Mouse (Mus musculus) layer of hippocampus, postnatal 25 days (tissue): ENCODE results near the gene Srsf9. TPM values are rescaled to one million over a fixed set of nuclear protein-coding genes. Genes with fewer than 3 reads are reported as not detected.
A peak's percentile ranks its signal among the peaks of the same experiment; 100 is the strongest.

ENCODE experiments used
- DNase-seq, 2 experiments: peaks; one replicate each; pipeline ENCODE4 v3.0.0; 2022; ENCODE audit warnings: mixed read lengths in 2 of 2, low spot score in 1 of 2; ENCODE audit errors: extremely low spot score in 1 of 2
- total RNA-seq, 2 experiments: library from RNA; stranded (reverse); gene quantifications; 2 replicates each; pipeline ENCODE4 v1.2.3; 2021

Srsf9 gene
- total RNA-seq, 2 experiments from 2014 or later = 79.8 to 90.6 TPM

DNA sequence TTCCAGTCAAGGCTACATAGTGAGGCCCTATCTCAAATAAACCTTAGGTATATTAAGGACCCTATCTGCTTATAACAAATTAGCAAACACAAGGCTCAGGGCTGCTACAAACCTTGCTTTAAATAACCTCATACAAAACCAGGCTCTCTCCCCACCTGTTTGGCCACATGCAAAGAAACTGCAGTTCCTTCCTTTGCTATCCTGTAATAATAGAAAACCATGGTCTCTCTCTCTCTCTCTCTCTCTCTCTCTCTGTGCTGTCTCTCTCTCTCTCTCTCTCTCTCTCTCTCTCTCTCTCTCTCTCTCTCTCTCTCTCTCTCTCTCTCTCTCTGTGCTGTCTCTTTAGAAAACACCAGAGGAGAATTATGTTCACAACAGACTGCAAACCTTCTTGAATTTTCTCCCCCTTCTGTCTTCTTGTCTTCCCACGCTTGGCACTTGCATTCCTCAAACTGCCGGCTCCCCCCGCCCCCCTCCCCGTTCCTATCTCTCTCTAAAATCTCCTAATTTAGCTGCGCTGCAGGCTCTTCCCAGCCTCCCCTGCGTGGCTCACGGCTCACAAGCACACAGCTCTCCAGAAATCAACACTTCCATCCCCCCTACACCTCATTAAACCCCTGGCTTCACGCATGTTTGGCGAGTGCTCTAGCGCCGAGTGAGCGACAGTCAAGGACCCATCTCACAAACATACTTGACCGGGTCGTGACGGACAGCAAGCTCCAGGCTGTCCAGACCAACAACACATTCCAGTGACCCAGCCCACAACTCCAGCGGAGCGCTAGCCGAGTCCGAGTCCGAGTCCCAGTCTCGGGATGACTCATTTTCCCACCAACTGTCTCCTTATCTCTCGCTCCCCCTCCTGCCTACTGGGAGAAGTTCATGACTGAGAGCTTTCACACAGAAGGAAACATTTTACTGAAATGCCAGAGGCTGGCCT is 7.7 kb upstream of the Srsf9 start:
- DNase-seq = peak; percentile 31 to 50

DNA sequence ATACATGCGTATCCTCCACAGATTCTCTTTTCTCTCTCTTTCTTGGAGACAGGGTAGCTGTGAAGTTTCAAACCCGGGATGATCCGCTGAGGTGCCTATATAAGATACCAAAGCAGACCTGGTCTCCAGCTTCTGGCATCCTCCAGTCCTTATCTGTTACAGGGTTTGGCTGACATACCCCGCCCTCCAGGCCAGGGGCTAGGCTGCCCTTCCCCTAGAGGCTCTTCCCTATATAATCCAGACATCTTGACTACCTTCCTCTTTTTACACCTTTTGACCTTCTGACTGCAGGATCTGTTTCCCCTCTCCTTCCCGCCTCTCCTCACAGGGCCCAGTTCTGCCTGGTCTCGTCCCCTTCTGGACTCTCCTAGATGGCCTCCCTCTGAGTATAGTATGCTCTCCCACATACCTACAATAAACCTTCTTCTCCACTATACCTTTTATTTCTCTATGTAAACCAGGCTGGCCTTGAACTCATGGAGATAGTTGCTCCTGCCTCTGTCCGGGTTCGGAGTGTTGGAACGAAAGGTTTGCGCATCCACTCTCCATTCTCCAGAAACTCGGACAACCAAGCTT is 633 bp upstream of the Srsf9 start:
- DNase-seq = no peak

DNA sequence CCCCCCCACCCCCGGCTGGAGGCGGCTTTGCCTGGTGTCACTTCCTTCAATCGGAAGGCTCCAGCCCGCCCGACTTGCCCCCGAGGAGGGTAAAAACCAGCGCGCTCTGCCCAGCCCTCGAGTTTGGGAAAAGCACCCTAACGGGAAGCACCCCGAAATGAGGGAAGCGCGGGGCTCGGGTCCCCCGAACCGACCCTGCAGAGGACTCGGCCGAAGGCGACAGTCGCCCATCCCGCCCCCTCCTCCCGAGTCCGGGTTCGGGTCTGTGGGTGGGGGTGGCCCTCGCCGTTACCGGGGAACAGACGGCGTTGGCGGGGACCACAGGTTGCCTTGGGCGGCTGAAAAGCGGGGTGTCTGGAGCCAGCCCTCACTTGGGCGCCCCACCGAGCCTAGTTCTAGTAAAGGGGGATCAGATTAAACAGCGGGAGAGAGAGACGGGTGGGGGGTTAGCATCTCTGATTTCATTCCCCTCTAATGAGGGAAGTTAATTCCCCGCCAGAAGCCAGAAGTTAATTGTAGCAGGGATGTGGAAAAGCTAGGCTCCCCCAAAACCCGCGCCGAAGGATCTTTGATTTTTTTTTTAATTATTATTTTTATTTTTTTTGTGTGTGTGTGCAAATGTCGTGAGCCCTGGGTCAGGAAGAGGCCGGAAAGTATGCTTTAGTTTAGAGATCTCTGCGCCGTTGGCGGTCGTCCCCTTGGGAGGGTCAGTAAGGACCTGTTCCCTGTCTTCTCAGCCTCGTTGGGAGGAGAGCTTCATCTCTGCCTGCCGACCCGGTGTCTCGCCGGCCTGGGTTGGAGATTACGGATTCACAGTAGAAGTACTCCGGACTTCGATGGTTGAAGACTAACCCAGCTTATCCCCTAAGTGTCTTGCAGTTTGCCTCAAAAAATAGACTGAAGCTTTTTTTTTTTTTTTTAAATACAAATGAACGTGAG is 902 bp downstream of the Srsf9 start:
- DNase-seq = peak; percentile 31 to 41

DNA sequence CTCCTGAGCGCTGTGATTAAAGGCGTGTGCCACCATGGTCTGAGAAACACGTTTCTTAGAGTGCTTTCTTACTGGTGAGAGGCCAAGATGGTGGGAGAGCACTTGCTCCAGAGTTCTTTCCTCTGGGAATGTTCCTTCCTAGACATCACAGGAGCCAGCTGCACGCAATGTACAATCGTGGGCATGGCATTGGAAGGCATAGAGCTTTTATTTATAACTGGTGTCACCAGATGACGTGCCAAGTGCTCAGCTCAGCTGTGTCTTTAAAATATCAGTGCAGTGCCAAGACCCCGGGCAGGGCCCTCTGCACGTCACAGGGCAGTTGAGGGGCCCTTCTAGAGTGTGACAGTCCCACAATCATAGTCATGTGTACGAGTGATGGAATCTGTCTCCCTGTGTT is 4.0 kb downstream of the Srsf9 start:
- no peak for DNase-seq

DNA sequence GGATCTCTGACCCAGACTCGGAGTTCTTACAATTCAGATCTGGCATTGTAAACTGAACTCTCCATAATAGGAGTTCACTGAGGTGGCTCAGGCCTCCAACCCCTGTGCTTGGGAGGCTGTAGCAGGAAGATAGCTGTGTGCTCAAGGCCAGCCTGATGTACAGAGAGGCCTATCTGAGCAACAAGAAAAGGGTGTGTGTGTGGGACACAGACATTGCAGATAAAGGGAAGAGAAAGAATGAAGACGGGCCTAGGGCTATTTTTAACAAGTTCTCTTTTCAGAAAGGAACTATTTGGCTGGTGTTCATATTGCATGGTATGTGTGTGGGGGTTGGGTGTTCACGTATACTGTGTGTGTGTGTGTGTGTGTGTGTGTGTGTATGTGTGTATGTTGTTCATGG is 6.6 kb downstream of the Srsf9 start:
- DNase-seq = no peak

DNA sequence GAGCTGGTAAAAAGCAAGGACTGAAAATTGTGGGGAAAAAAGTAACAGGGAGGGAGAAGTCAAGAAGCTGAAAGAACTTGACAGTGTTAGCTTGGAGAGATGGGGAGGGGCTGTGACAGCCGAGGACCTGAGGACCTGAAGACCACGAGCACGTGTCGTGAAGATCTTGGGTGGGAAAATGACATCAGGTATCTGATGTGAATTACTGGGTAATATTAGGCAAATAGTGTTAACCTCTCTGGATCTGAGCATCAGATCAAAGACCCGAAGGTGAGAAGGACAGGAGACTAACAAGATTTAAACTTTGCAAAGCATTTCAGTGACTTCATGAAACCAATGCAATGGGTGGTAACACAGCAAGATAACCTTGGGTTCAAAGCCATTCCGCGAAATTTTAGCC is 13.0 kb downstream of the Srsf9 start:
- DNase-seq = no peak

DNA sequence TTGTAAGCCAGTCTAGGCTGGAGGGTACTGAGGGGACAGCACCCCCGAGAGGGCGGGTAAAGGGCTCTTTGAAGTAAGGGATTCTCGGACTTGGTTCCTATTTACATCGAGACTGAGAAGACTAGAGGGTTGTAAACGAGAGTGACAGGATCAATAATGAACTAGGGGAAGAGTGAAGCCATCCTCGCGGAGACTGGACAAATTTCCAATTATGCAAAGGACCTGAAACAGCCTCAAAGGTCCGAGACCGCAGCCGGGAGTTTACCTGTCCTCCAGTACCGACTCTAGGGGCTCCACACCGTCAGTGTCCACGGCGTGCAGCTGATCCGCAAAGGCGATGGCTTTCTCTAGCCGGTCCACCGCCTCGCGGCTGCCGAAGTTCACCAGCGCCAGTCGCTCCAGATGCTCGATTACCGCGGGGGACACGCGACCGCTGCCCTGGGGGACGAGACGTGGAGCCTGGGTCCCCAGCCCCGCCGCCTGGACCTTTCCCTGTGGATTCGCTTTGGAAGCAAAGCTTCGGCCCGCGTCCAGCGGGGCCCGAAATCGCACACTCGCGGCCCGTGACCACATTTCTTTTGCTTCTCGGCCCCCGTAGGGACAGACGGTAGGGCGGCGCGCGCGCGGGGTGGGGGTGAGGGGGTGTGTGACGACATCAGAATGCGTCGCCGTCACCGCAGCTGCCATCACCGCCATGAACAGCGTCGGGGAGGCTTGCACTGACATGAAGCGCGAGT is 13.8 kb downstream of the Srsf9 start, which contains the start of the genes Gatc and Triap1:
Gene Gatc (minus strand): TSS at position 602 of the 737 bp plus-strand sequence.
Gene Triap1 (plus strand): TSS at position 649 of the 737 bp plus-strand sequence.
- DNase-seq = peak; percentile 92 to 95

DNA sequence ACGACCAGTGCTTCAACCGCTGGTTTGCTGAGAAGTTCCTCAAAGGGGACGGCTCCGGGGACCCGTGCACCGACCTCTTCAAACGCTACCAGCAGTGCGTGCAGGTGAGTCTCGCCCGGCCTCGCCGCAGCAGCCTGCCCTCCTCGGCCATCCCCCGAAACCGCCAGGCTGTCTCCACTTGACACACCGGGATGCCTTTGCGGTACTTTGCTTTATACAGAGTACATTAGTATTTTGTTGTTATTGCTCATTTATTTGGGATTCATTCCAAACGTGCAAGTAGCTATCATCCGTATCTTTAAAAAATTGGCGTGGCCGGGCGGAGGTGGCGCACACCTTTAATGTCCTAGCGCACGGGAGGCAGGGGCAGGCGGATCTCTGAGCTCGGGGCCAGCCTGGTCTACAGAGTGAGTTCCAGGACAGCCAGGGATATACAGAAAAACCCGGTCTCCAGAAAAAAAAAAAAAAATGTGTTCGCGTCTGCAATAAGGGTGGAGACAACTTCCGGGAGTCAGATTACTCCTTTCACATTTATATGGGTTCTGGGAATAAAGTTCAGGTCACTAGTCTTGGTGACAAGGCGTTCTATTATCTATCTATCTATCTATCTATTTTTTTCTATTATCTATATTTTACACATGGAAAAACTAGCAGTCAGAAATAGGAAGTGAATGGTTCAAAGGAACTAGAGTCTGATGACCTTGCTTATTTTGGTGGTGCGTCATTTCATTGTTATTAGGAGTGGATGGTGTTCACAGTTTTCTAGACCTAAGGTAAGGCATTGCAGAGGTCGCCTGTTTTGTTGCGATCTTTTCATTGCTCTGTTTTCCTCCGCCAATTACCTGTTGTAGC is 14.6 kb downstream of the Srsf9 start:
- DNase-seq = no peak

DNA sequence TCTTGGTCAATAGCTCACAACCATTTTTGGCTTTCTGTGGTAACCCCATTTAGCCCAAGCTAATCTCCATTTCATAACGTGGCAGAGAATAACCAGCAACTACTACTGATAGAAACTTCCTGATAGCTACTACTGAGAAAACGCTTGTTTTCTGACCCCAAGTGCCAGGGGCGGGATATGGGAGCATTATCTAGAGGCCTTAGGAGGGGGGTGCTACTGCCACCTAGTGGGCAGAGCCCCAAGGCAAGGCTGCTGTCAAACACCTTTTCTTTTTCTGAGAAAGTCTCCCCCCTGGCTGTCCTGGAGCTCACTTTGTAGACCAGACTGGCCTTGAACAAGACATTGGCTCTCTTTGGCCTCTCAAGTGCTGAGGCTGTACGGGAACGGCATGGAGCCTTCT is 20.6 kb downstream of the Srsf9 start:
- DNase-seq = peak; percentile 67 to 83

DNA sequence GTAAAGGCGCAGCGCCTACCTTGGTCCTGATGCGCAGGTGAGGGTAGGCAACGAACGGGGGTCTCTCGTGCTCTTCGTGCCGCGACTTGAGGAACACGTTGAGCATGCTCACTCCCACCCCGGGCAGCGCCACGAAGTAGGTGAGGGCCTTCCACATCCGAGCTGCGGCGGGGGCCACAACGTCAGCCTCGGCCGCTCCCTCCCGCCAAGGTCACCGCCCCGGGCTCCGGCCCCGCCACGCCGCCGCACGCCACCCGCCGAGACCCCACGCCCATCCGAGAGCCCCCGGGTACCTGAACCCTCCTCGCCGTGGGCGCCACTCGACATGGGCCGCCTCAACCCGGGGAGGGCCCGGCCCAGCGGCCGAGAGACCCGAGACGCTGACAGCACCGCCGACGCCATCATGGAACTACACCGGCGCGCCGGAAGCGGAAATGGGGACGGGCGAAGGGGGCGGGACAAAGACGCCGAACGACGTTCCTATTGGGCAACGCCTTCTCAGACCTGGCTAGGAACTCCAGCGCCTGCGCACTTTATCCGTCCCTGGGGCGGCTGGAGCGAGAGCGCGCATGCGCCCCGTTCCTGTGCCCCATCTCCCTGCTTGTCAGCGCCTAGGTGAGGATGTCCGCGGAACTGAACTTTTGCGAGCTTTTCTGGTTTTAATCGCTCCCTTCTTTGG is 21.7 kb downstream of the Srsf9 start, which contains the start of gene Cox6a1:
Gene Cox6a1 (minus strand): TSS at position 436 of the 679 bp plus-strand sequence.
- peak; percentile 95 to 98 for DNase-seq

DNA sequence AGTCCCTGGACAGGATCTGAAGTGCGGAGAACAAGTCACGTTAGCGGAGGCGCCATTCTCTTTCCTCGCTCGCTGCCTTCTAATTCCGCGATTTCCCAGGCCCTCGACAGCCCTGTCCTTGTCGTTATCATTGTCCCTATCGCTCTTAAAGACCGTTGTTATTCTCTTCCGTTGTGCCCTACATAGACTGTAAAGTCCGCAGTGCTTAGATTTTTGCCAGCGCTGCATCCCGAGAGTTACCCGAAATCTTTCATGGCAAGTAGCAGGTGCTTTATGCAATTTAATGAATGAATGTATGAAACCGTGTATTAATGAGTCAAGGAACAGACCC is 22.2 kb downstream of the Srsf9 start:
- no peak for DNase-seq

DNA sequence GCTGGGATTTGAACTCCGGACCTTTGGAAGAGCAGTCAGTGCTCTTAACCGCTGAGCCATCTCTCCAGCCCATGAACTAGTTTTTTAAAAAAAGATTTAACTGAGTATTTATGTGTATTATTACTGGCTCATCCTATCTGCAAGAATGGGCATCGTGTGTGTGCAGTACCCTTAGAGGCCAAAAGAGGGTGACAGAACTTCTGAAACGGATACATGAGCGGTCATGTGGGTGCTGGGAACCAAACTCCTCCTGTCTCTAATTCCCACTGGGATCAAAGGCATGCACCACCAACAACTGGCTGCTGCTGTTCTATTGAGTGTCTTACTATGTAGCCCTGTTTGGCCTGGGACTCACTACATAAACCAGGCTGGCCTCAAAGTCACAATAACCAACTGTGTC is 24.4 kb downstream of the Srsf9 start:
- DNase-seq = no peak

DNA sequence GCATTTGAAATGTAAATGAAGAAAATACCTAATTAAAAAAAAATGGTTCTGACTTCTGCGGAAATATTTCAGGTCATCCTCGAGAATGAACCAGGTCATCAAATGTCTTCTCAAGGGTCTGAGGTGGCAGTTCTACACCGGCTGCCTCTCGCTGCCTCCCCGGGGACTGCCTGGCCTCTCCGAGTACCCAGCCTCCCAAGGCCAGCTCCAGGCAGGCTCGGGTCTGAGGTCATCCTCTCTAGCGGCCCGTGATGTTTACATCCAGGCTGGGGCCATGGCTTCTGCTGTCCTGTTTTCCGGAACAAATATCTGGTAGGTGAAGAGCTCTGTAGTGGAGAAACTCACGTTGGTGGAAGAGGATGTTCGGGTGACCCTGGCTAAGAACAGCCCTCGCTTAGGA is 28.1 kb downstream of the Srsf9 start:
- no peak for DNase-seq

DNA sequence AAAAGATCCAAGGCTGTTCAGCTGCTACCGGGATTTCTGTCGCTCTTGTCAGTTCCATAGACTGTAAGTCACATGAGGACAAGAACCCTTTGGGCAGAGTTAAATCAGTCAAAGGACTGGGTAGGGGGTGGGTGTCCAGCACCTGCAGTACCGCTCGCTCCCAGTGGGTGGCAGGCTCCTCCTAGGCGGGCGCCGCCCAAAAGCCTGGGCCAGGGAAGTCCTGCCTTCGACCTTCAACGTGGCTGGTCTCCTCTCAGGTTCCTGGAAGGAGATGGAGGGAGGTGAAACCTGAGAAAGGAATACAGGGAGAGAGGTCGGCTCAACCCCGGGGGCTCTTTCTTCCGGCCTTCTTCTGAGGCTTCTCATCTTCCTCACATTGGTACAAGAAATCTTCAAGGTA is 31.9 kb downstream of the Srsf9 start:
- peak; percentile 84 to 97 for DNase-seq

DNA sequence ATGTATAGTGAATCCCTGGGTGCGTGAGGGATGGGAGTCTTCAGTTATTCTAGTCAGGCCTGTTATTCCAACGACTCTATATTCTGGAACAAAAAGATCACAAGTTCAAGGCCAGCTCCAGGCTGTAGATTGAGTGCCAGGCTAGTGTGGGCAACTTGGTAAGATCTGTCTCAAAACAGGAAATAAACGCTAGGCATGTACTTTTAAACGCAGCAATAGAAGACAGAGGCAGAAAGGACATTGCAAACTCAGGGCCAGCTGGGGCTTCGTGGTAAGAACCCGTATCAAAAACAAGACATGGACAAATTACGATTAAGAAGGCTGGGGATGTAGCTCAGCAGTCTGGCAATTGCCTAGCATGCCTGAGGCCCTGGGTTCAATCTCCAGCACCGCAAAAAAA is 32.5 kb downstream of the Srsf9 start:
- no peak for DNase-seq

DNA sequence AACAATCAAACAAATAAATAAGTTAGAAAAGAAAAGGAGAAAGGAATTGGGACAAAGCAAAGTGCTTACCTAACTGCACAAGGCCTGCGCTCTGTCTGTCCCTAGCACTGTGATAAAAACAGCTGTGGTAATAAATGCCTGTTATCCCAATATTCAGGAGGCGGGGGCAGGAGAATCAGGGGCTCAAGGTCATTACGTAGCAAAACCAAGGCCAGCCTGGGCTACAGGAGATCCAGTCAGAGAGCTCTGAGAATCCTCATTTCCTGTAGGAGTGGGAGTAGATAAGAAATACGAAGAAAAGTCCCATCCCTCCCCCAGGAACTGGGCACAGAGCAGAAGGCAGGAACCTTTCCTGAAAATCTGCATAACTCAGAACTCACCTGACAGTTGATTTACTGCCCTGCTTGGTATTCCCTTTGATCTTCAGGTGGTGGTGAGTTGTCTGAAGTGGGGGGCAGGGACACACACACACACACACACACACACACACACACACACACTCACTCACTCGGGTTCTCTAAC is 32.9 kb downstream of the Srsf9 start:
- no peak for DNase-seq

DNA sequence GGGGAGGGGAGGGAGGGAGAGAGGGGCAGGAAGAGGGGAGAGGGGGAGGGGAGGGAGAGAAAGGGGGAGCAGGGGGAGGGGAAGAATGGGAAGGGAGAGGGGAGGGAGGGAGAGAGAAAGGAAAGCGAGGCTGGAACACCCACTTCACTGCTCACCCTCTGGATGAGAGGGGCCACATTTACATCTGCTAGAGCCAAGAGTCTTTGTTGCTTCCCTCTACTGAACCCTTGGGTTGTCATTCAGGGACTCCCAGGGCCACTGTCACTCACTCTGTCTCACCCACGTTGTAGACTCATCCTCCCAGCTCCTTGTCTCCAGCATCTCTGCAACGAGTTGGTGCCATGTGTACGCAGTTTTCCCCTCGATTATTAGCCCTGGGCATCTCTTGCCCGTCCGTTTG is 35.2 kb downstream of the Srsf9 start:
- no peak for DNase-seq
